Mouse (Mus musculus) small intestine, adult 2 months (tissue): ENCODE measurements around the gene Borcs5.

Experiments used
- CTCF ChIP-seq: fragments of 200-500 bp; IDR thresholded peaks from 2 replicates; pipeline ENCODE4 v1.5.1; 2012; ENCODE audit warnings: low read depth, mild to moderate bottlenecking, control low read depth, inconsistent platforms, low read length, moderate library complexity, mixed read lengths; ENCODE audit not compliant: insufficient replicate concordance, insufficient read length; ENCODE audit errors: extremely low read depth
- POLR2A ChIP-seq: fragments of 200-500 bp; IDR thresholded peaks from 2 replicates; pipeline ENCODE4 v1.6.1; 2012; ENCODE audit warnings: low read depth, mild to moderate bottlenecking, control low read depth, inconsistent platforms, low read length, moderate library complexity

- TF ChIP-seq CTCF = no peak
- TF ChIP-seq POLR2A = no peak
Measured at GRCm38 (mm10) chr6:134718668-134719065, 79.4 kb downstream of the Borcs5 start.
